Mouse (Mus musculus) urinary bladder, postnatal 25 days (tissue): ENCODE results near the gene Sgip1.

Experiments
- DNase-seq: peaks from one replicate; pipeline ENCODE4 v3.0.0; 2022; ENCODE audit warnings: low spot score

Gene Sgip1

DNA sequence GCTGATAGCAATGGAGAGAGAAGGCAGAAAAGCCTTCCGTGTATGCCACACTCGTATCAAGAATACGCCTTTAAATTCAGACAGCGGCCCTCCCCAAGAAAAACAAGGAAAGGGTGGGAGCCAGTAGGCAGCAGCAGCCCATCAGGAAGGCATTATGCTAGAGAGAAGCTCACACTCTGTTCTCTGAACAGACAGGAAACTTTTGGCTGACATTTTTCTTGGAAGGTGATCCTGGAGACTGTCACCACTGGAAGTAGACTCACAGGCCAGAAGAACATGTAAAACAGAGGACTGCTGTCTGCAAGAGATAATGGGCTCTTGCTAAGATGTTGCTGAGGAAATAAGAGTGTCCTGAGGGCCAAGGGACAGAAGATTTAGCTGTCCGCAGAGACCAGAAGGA is 158.6 kb downstream of the Sgip1 start:
- DNase-seq = no peak

- DNase-seq = no peak
Measured at GRCm38 (mm10) chr4:102900166-102900565, 159.1 kb downstream of the Sgip1 start.

- no peak for DNase-seq
Measured at GRCm38 (mm10) chr4:102907843-102908427, 166.8 kb downstream of the Sgip1 start.

GRCm38 (mm10) chr4:102910191-102910590 is 169.1 kb downstream of the Sgip1 start:
- DNase-seq = no peak

- DNase-seq = no peak
Measured at GRCm38 (mm10) chr4:102913176-102913575, 172.1 kb downstream of the Sgip1 start.

GRCm38 (mm10) chr4:102913700-102914327 is 172.7 kb downstream of the Sgip1 start:
- DNase-seq = no peak

GRCm38 (mm10) chr4:102918191-102918590 is 177.1 kb downstream of the Sgip1 start:
- no peak for DNase-seq

- DNase-seq = no peak
Measured at GRCm38 (mm10) chr4:102929491-102929890, 188.4 kb downstream of the Sgip1 start.

- DNase-seq = no peak
Measured at GRCm38 (mm10) chr4:102930679-102931078, 189.6 kb downstream of the Sgip1 start.

- DNase-seq = no peak
Measured at GRCm38 (mm10) chr4:102940266-102940665, 199.2 kb downstream of the Sgip1 start.

DNA sequence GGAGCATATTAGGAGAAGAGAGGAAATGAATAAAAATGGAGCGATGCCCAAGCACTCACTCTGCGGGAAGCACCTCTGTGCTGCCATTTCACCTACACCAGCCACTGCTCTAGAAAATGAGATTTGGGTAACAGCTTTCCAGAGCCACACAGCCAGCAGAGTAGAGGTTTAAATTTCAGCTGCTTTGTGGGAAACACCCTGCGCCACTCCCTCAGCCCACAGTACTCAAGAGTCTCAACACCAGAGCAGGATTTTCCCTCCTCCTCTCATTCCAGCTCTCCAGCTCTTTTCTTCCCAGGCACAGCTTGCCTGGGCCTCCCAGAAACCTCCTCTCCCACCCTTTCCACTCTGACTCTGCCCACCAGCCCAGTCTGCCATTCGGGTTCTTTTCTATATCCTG is 199.6 kb downstream of the Sgip1 start:
- DNase-seq = no peak

DNA sequence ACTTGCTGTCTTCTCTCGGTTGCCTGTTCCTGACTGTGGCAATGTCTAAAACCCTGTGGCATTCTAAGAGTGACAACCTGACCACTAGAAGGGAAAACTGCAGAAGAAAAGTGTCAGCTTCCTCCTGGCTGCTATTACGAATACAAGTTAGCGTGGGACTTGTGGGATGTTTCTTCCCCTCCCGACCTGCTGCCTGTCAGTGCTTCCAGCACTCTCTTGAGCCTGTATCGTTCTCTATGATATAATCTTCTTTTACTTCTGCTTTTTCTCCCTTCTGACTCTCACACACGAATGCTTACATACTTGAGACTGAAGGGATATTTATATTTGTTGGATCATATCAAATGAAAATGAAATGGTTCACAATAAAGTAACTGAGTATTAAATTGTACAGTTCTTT is 203.2 kb downstream of the Sgip1 start:
- no peak for DNase-seq

GRCm38 (mm10) chr4:102952476-102952875 is 211.4 kb downstream of the Sgip1 start:
- no peak for DNase-seq

- DNase-seq = no peak
Measured at GRCm38 (mm10) chr4:102955294-102955956, 214.3 kb downstream of the Sgip1 start.

DNA sequence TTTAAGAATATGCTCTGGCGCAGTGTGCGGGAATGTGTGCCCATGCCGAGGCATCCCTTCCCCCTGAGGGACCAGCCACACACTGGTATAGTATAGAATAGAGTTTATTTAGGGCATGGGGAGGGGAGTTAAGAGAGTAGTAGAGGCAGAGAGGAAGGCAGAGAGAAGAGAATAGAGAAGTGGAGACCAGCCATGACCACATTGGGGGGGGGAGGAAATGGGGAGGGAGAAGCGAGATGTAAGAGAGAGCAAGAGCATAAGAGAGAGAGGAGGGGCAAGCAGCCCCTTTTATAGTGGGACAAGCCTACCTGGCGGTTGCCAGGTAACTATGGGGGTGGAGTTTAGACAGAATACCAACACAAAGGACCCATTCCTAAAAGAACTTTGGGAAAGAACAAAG is 218.3 kb downstream of the Sgip1 start:
- DNase-seq = no peak

GRCm38 (mm10) chr4:102964174-102964573 is 223.1 kb downstream of the Sgip1 start:
- DNase-seq = no peak

- DNase-seq = no peak
Measured at GRCm38 (mm10) chr4:102967811-102968210, 226.7 kb downstream of the Sgip1 start.

DNA sequence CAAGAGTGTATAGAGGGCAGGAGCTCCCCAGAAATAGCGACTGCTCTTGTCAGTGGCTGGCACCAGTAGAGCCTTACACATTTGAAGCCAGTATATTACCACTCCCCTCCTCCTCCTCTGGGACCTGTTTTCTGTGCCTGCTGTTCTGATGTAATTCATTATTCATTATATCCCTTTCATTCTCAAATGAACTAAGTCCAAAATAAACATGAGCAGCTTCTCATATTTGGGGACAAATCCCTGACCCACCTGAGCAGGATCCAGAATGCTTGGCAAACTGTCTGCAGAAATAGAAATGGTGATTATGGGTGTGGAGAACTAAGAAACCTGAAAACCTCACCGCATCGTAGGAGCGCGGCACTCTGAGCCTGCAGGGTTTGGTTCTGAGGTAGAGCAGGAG is 228.5 kb downstream of the Sgip1 start:
- DNase-seq = no peak

GRCm38 (mm10) chr4:102971159-102971558 is 230.1 kb downstream of the Sgip1 start:
- no peak for DNase-seq

GRCm38 (mm10) chr4:102972071-102972470 is 231.0 kb downstream of the Sgip1 start:
- DNase-seq = no peak

DNA sequence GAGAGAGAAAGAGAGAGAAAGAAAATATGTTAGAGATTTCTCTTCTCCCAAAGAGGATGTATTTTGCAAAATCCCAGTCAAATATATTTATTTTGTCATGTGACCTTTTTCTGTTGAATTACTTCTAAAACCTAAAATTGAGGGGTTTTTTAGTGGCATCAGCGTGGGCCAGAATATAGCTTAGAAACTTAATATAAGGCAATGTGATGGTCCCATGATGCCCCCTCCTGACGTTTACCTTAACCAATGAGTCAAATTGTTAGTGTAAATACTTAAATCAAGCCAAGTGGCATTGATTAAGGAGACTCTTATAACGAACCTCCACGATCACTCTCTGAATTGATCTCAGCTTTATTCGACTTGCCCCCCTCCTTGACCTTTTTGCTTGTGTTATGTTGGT is 233.1 kb downstream of the Sgip1 start:
- DNase-seq = no peak

GRCm38 (mm10) chr4:102976290-102977275 is 235.5 kb downstream of the Sgip1 start:
- no peak for DNase-seq
